Mouse (Mus musculus): ENCODE measurements around the gene Casq2. TPM values are rescaled to one million over a fixed set of nuclear protein-coding genes. Genes with fewer than 3 reads are reported as not detected.

Gene Casq2
- polyA plus RNA-seq, 1 experiment, result 49.1 TPM

GRCm38 (mm10) chr3:102169197-102169905 is 83.1 kb downstream of the Casq2 start:
- TF ChIP-seq CTCF (IDR thresholded peaks at IDR 0.05; ENCODE audit: borderline replicate concordance, insufficient read depth, low read depth, low read length) (no peak), POLR2A (IDR thresholded peaks at IDR 0.05; ENCODE audit: borderline replicate concordance, insufficient read depth, low read length) (no peak)
- H3K4me3 ChIP-seq (replicated peaks; ENCODE audit: insufficient read depth, low read depth, low read length), result no peak overlapping the region
- no peak overlapping the region for H3K27ac ChIP-seq (ENCODE audit: insufficient read depth, low read length)
- DNase-seq, result peak; percentile 93 to 95
- H3K4me1 ChIP-seq (ENCODE audit: control insufficient read depth, insufficient read depth, low read length), result peaks cover 6% of the 10 kb centered on the region; the same call in 1 of the 2 replicates
- WGBS, result under 1% methylated on average over 13 of the region's 13 CpGs
- no peaks in the 10 kb centered on the region for H3K27me3 ChIP-seq (ENCODE audit: control insufficient read depth, insufficient read depth, low read length)

- H3K27ac ChIP-seq (ENCODE audit: insufficient read depth, low read length), result no peak overlapping the region
- peaks cover 6% of the 10 kb centered on the region; the same call in 1 of the 2 replicates for H3K4me1 ChIP-seq (ENCODE audit: control insufficient read depth, insufficient read depth, low read length)
- TF ChIP-seq POLR2A (IDR thresholded peaks at IDR 0.05; ENCODE audit: borderline replicate concordance, insufficient read depth, low read length) (no peak), CTCF (IDR thresholded peaks at IDR 0.05; ENCODE audit: borderline replicate concordance, insufficient read depth, low read depth, low read length) (no peak)
- 53% methylated on average over 8 of the region's 8 CpGs for WGBS
- no peak overlapping the region for H3K4me3 ChIP-seq (replicated peaks; ENCODE audit: insufficient read depth, low read depth, low read length)
- DNase-seq, result no peak
- no peaks in the 10 kb centered on the region for H3K27me3 ChIP-seq (ENCODE audit: control insufficient read depth, insufficient read depth, low read length)
Observed at GRCm38 (mm10) chr3:102174118-102174865, 88.1 kb downstream of the Casq2 start.

GRCm38 (mm10) chr3:102175701-102176100 is 89.5 kb downstream of the Casq2 start:
- WGBS, result 97% methylated on average over 18 of the region's 18 CpGs
- no peak for DNase-seq
- no peak for TF ChIP-seq CTCF (IDR thresholded peaks at IDR 0.05; ENCODE audit: borderline replicate concordance, insufficient read depth, low read depth, low read length)
- no peak for TF ChIP-seq POLR2A (IDR thresholded peaks at IDR 0.05; ENCODE audit: borderline replicate concordance, insufficient read depth, low read length)
- Histone ChIP-seq H3K27me3 (ENCODE audit: control insufficient read depth, insufficient read depth, low read length) (no peaks in the 10 kb centered on the region), H3K4me1 (ENCODE audit: control insufficient read depth, insufficient read depth, low read length) (no peaks in the 10 kb centered on the region), H3K27ac (ENCODE audit: insufficient read depth, low read length) (no peak overlapping the region), H3K4me3 (replicated peaks; ENCODE audit: insufficient read depth, low read depth, low read length) (no peak overlapping the region)

GRCm38 (mm10) chr3:102176116-102176515 is 89.9 kb downstream of the Casq2 start:
- Histone ChIP-seq H3K4me1 (ENCODE audit: control insufficient read depth, insufficient read depth, low read length) (no peaks in the 10 kb centered on the region), H3K4me3 (replicated peaks; ENCODE audit: insufficient read depth, low read depth, low read length) (no peak overlapping the region), H3K27ac (ENCODE audit: insufficient read depth, low read length) (no peak overlapping the region), H3K27me3 (ENCODE audit: control insufficient read depth, insufficient read depth, low read length) (no peaks in the 10 kb centered on the region)
- WGBS, result 93% methylated on average over 5 of the region's 5 CpGs
- no peak for TF ChIP-seq CTCF (IDR thresholded peaks at IDR 0.05; ENCODE audit: borderline replicate concordance, insufficient read depth, low read depth, low read length)
- TF ChIP-seq POLR2A (IDR thresholded peaks at IDR 0.05; ENCODE audit: borderline replicate concordance, insufficient read depth, low read length), result no peak
- DNase-seq, result no peak

GRCm38 (mm10) chr3:102177837-102178615 is 91.8 kb downstream of the Casq2 start:
- no peak for DNase-seq
- Histone ChIP-seq H3K27me3 (ENCODE audit: control insufficient read depth, insufficient read depth, low read length) (no peaks in the 10 kb centered on the region), H3K27ac (ENCODE audit: insufficient read depth, low read length) (no peak overlapping the region), H3K4me1 (ENCODE audit: control insufficient read depth, insufficient read depth, low read length) (no peaks in the 10 kb centered on the region), H3K4me3 (replicated peaks; ENCODE audit: insufficient read depth, low read depth, low read length) (no peak overlapping the region)
- 97% methylated on average over 12 of the region's 12 CpGs for WGBS
- TF ChIP-seq CTCF (IDR thresholded peaks at IDR 0.05; ENCODE audit: borderline replicate concordance, insufficient read depth, low read depth, low read length) (no peak), POLR2A (IDR thresholded peaks at IDR 0.05; ENCODE audit: borderline replicate concordance, insufficient read depth, low read length) (no peak)

- DNase-seq, result no peak
- WGBS, result 96% methylated on average over 4 of the region's 4 CpGs
- no peak overlapping the region for H3K4me3 ChIP-seq (replicated peaks; ENCODE audit: insufficient read depth, low read depth, low read length)
- no peak for TF ChIP-seq CTCF (IDR thresholded peaks at IDR 0.05; ENCODE audit: borderline replicate concordance, insufficient read depth, low read depth, low read length)
- H3K27me3 ChIP-seq (ENCODE audit: control insufficient read depth, insufficient read depth, low read length), result no peaks in the 10 kb centered on the region
- H3K27ac ChIP-seq (ENCODE audit: insufficient read depth, low read length), result no peak overlapping the region
- H3K4me1 ChIP-seq (ENCODE audit: control insufficient read depth, insufficient read depth, low read length), result no peaks in the 10 kb centered on the region
Observed at GRCm38 (mm10) chr3:102179869-102180268, 93.7 kb downstream of the Casq2 start.

GRCm38 (mm10) chr3:102180746-102181145 is 94.5 kb downstream of the Casq2 start:
- Histone ChIP-seq H3K4me1 (ENCODE audit: control insufficient read depth, insufficient read depth, low read length) (no peaks in the 10 kb centered on the region), H3K27ac (ENCODE audit: insufficient read depth, low read length) (no peak overlapping the region), H3K27me3 (ENCODE audit: control insufficient read depth, insufficient read depth, low read length) (no peaks in the 10 kb centered on the region), H3K4me3 (replicated peaks; ENCODE audit: insufficient read depth, low read depth, low read length) (no peak overlapping the region)
- peak in 1 of 2 experiments; percentile 36 for DNase-seq
- 15% methylated on average over 7 of the region's 7 CpGs for WGBS
- TF ChIP-seq CTCF (IDR thresholded peaks at IDR 0.05; ENCODE audit: borderline replicate concordance, insufficient read depth, low read depth, low read length) (no peak), POLR2A (IDR thresholded peaks at IDR 0.05; ENCODE audit: borderline replicate concordance, insufficient read depth, low read length) (no peak)
